ENCODE assay signal across 8 mouse cellular contexts in the genomic region with DNA sequence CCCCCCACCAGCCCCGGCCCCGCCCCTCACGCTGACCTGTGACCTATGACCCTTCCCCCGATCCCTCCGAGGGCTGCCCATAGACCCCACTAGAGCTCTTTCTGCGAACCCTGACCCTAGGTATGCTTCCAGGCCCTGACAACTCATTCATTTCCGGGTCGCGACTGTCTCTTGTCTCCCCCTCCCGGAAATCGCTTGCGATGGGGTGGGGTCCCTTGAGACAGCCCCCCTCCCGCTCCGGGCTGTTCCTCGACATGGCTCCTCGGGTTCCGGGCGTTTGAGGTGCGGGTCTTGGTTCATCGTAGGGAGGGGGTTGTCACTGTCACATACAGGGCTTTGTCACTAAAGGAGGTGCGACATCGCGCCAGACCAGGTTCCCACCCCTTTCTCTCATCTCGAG. TPM values are rescaled to one million over a fixed set of nuclear protein-coding genes. Genes with fewer than 3 reads are reported as not detected.
DNase-seq lines count a peak whose midpoint lies in the region; ATAC-seq lines count a peak whose summit lies in the region.

No protein-coding gene starts in this region.

- WGBS in heart, embryonic 14.5 days: 2% methylated on average over 22 of the region's 24 CpGs

- H3K4me3 ChIP-seq in heart, embryonic 14.5 days (ENCODE audit: control insufficient read depth in 1 of 2, insufficient read depth in 1 of 2, low read depth in 1 of 2, low read length in 2 of 2): peak overlapping the region; percentile 81 to 84

- peaks cover 46% of the 10 kb centered on the region for H3K36me3 ChIP-seq in heart, embryonic 14.5 days (ENCODE audit: control insufficient read depth, insufficient read depth, low read length)

- peak overlapping the region; percentile 94 for H3K4me2 ChIP-seq in heart, embryonic 14.5 days (ENCODE audit: low read length)

- ATAC-seq in heart, embryonic 14.5 days (ENCODE audit: insufficient number of reproducible peaks, insufficient read depth, low FRiP score, low read depth): no peak
- no peak for ATAC-seq in granulocyte monocyte progenitor cell, adult 5-6 weeks (replicated peaks; ENCODE audit: poor library complexity, severe bottlenecking)

- DNase-seq in layer of hippocampus, adult 9-11 months: peak; percentile 76
- no peak for DNase-seq in layer of hippocampus, postnatal 25 days (ENCODE audit: extremely low spot score in 1 of 2, low spot score in 1 of 2)
- peak; percentile 80 for DNase-seq in cerebellum, adult 9-10 months
- peak; percentile 41 to 66 for DNase-seq in kidney, postnatal 25 days
- DNase-seq in lung, postnatal 14 days: peak; percentile 33
- peak; percentile 57 for DNase-seq in right cerebral cortex, postnatal 14 days

- no peak overlapping the region for H3K27ac ChIP-seq in heart, embryonic 14.5 days (replicated peaks in 1 of 2; ENCODE audit: control insufficient read depth in 1 of 2, insufficient read depth in 1 of 2, low read depth in 2 of 2, low read length in 2 of 2)

- no peaks in the 10 kb centered on the region for H3K27me3 ChIP-seq in heart, embryonic 14.5 days (ENCODE audit: control insufficient read depth, insufficient read depth, low read length)

- H3K4me1 ChIP-seq in heart, embryonic 14.5 days (ENCODE audit: control insufficient read depth in 2 of 2, insufficient read depth in 2 of 2, low read length in 2 of 2): peaks cover 12 to 21% of the 10 kb centered on the region in 2 experiments

- no peaks in the 10 kb centered on the region for H3K9me3 ChIP-seq in heart, embryonic 14.5 days (ENCODE audit: control insufficient read depth, low read length)

- peak overlapping the region; percentile 86 for H3K9ac ChIP-seq in heart, embryonic 14.5 days (ENCODE audit: low read length)

RNA-seq across cellular contexts. Expression of a gene that starts 0.4 kb away (rescaled TPM):
- total RNA-seq in layer of hippocampus, postnatal 25 days (2021): 10 to 100 TPM; 95.6 to 97.2 TPM
- polyA plus RNA-seq in heart, embryonic 14.5 days (2014; fragmentation: Nextera tagmentation; extraction: Ambion mirVana): 76.7 and 79.1 TPM in 2 replicates
- 24.0 and 34.2 TPM in 2 replicates for total RNA-seq in granulocyte monocyte progenitor cell, adult 5-6 weeks (2014; fragmentation: Nextera tagmentation)
- 16.9 and 20.3 TPM in 2 replicates for total RNA-seq in granulocyte monocyte progenitor cell, adult 5-6 weeks (2017)

RNA-seq across cellular contexts. Expression of a gene that starts 4.7 kb away (rescaled TPM):
- 10 to 100 TPM; 49.9 to 54.7 TPM for total RNA-seq in layer of hippocampus, postnatal 25 days (2021)
- 191 and 193 TPM in 2 replicates for polyA plus RNA-seq in heart, embryonic 14.5 days (2014; fragmentation: Nextera tagmentation; extraction: Ambion mirVana)
- total RNA-seq in granulocyte monocyte progenitor cell, adult 5-6 weeks (2014; fragmentation: Nextera tagmentation): 56.5 and 77.6 TPM in 2 replicates
- total RNA-seq in granulocyte monocyte progenitor cell, adult 5-6 weeks (2017): 62.2 and 79.8 TPM in 2 replicates

RNA-seq across cellular contexts. Expression of a gene that starts 6.0 kb away (rescaled TPM):
- total RNA-seq in layer of hippocampus, postnatal 25 days (2021): 100 to 1,000 TPM; 235 to 284 TPM
- polyA plus RNA-seq in heart, embryonic 14.5 days (2014; fragmentation: Nextera tagmentation; extraction: Ambion mirVana): 20.8 and 29.2 TPM in 2 replicates
- 1.6 and 7.4 TPM in 2 replicates for total RNA-seq in granulocyte monocyte progenitor cell, adult 5-6 weeks (2014; fragmentation: Nextera tagmentation)
- 4.7 and 5.4 TPM in 2 replicates for total RNA-seq in granulocyte monocyte progenitor cell, adult 5-6 weeks (2017)

RNA-seq across cellular contexts. Expression of a gene that starts 16.4 kb away (rescaled TPM):
- total RNA-seq in layer of hippocampus, postnatal 25 days (2021): 10 to 100 TPM; 53.5 to 58.0 TPM
- 1.5 and 1.8 TPM in 2 replicates for polyA plus RNA-seq in heart, embryonic 14.5 days (2014; fragmentation: Nextera tagmentation; extraction: Ambion mirVana)
- 0.43 and 2.5 TPM in 2 replicates for total RNA-seq in granulocyte monocyte progenitor cell, adult 5-6 weeks (2014; fragmentation: Nextera tagmentation)
- 1.9 and 4.5 TPM in 2 replicates for total RNA-seq in granulocyte monocyte progenitor cell, adult 5-6 weeks (2017)

RNA-seq across cellular contexts. Expression of a gene that starts 18.5 kb away (rescaled TPM):
- total RNA-seq in layer of hippocampus, postnatal 25 days (2021): 10 to 100 TPM; 28.4 to 36.4 TPM
- polyA plus RNA-seq in heart, embryonic 14.5 days (2014; fragmentation: Nextera tagmentation; extraction: Ambion mirVana): 3.3 and 4.4 TPM in 2 replicates
- total RNA-seq in granulocyte monocyte progenitor cell, adult 5-6 weeks (2014; fragmentation: Nextera tagmentation): 3.5 and 12.4 TPM in 2 replicates
- 13.5 and 21.5 TPM in 2 replicates for total RNA-seq in granulocyte monocyte progenitor cell, adult 5-6 weeks (2017)

Comparison
In these comparisons a context has a peak if more than half of its experiments do, and no peak if none do; other contexts are left out.
1. DNase-seq: peak in layer of hippocampus, adult 9-11 months (single experiment), cerebellum, adult 9-10 months (single experiment), kidney, postnatal 25 days (2 of 2), lung, postnatal 14 days (single experiment) and right cerebral cortex, postnatal 14 days (single experiment); none in layer of hippocampus, postnatal 25 days (0 of 2).
2. RNA of a gene that starts 6.0 kb away (total RNA-seq): 235 to 284 TPM in layer of hippocampus, postnatal 25 days; 1.6 to 7.4 TPM in granulocyte monocyte progenitor cell, adult 5-6 weeks; every median in the first group is over 10 times any median in the second.